Mouse (Mus musculus): Measurements from ENCODE around the gene Grb7. TPM values are rescaled to one million over a fixed set of nuclear protein-coding genes. Genes with fewer than 3 reads are reported as not detected.

Grb7 gene
- total RNA-seq, 2 experiments from 2014 or later, result 0.16 TPM; not detected in 1

DNA sequence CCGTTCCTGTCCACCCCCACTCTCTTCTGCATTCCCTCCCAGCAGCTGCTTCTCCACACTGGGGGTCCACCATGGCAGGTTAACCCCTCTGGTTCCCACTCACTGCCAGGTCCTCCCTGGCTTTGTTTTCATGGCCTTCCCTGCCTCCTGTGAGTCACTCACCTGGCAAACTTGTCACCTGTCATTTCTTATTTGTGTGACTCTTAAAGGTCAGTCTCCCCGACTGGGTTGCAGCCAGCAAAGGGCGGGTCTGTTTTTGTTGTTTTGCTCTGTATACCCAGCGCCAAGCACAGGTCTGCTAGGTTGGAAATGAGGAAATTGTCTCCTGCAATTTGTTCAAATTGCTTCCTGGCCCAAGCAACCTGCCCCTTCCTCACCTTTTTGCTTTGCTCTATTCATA lies 515 bp upstream of the Grb7 start:
- DNase-seq, result no peak

DNA sequence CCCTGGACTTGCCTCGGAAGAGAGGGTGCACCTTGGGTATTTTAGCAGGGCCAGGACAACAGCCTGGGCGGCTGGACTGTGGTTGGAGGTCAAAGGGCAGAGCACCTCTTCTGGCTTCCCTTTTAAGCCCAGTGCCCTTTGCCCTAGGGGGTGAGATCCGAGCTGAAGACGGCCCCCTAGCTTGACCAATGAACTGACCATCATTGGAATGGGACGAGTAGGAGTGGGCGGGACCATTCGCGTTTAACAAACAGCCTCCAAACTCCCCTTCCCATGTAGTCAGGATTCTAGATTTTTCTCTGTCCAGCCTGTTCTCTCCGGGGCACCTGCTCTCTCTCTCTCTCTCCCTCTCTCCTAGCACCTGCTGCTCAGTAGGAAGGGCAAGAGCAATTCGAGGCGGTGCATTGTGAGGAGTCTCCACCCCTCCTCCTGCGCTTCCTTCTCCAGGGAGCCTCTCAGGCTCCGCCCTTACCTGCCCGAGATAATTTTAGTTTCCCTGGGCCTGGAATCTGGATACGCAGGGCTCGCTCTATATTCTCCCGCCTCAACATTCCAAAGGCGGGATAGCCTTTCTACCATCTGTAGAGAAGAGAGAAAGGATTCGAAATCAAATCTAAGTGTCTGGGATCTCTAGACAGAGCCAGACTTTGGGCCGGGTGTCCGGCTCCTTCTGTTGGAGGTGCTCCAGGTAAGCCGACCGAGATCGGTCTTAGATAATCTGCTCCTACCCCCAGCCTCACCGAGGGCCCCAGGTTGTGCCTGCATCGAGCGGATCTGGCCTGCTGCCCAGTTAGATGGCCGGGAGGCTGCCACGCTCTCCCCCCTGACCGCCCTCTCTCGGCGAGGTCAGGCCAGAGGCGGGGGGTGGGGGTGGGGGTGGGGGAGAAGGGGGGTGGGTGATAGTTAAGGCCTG lies 624 bp downstream of the Grb7 start:
- no peak for DNase-seq

DNA sequence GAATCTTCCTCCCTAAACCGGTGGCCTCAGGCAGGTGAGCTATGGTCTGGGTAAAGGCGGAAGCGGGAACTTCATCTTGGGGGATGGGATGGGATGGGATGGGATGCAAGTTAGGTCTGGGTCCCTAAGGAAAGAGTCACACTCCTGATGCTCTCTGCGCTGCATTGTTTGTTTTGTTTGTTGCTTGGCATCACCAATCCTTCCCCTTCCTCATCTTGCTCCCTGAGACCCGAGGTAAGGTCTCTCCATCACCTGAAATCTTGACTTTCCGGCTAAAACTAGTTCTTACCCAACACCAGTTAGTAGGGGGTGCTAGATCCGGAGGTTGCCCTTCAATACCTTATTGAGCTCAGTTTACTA lies 1.3 kb downstream of the Grb7 start:
- DNase-seq, result no peak

DNA sequence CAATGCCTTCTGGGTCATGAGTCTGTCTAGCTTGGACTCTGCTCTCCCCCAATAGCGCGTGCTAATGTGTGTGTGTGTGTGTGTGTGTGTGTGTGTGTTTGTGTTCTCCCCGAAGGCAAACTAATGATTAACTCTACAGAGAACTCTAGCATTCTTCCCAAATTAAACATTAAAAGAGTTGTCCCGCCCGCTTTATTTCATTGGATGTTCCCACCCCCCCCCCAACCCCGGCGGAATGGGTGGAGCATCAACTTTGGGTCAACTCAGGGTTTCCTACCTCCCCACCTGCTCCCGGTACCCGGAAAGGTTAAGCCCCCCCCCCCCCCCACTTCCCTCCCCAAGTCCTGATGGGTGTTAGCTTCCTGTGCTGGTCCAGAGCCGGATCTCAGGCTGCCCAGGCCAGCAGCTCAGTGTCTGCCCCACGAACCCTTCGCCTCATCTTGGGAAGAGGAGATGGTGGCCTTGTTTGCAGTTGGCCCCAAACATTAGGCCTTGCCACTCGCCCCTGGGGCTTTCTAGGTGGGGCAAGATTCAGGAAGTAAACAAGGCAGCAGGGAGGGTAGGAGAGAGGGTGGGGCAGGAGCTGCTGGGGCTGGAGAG lies 2.1 kb downstream of the Grb7 start:
- DNase-seq, result no peak

DNA sequence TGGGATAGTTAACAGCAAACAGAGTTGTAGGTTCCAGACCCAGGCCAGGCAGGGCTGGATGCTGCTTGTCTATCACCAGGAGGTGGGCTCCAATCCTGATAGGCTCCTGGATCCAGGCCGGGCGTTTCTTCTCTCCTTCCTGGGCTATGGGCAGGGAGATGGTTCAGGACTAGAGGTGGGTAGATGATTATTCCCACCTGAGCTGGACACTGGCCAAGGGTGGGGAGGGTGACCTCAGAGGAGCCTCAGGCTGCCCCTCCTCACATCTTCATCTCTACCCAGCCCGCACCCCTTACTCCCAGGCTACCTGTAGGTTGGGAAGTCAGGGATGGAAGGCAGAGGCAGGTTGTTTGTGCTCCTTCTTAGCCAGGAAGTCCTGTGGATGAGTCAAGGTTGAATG lies 3.2 kb downstream of the Grb7 start:
- DNase-seq, result no peak

DNA sequence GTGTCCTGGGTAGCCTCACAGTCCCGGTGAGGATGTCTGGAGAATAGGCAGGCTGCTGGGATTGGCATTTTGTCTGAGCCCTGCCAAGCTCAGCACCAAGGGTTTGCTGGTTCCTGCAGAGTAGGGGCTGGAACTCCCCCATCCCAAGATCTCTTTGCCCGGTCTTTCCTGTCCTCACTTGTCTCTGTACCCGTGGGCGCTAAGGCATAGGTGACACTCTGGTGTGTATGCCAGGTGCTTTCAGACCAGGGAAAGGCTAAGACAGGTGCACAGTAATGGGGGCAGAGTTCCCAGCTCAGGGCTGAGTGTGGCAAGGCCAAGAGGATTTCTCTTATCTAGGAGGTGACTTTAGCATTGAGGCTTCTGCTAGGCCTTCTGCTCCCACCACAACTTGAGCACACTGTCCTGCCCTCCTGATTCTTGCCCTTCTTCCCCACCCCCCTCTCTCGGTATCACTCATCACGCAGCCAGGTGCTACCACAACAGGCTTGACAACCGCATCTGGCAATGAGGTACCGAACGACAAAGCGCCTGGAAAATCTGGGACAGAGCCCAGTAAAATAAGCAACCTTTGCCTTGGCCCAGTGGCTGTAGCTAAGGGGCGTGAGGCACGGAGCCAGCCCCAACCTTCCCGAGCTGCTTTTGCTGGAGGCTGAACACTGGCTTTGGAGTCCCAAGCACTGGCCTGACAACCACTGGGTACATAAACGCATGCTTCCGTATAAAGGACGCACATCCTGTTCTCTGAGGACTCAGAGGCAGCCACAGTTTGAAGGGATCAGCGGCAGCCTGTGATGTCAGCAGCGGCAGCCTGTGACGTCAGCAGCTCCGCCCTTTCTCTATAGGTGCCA lies 4.0 kb downstream of the Grb7 start:
- DNase-seq, result no peak

DNA sequence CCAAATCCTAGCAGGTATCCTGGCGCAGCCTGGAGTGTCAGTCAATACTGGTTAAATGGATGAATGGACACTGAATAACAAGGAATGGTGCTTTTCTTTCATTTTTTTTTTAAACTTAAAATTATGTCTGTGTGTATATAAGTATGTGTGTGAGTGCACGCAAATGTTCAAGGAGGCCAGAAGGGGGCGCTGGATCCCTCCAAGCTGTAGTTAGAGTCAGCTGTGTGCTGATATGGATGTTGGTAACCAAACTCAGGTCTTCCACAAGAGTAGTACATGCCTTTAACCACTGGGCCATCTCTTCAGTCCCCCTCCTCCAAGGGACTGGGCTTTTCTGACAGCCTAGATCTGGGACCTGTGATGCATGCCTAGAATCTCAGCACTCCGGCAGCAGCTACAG lies 9.3 kb downstream of the Grb7 start:
- DNase-seq, result no peak

DNA sequence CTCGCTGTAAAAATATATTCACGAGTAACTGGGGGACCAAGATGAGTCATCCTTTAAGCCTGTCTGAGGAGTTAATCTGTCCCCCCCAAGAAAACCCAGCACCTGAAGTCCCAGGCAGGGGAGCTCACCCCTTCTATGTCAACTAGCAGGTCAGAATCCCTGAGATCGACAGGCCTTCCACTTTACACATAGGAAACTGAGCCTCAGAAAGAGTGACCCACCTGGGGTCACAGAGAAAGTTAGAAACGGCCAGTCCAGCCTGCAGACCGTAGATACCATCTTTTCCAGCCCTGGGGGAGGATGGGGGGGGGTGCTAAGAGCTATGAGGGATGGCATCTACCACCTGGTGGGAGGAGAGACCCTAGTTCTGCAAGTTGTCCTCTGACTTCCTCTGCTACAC lies 10.4 kb downstream of the Grb7 start:
- DNase-seq, result no peak

DNA sequence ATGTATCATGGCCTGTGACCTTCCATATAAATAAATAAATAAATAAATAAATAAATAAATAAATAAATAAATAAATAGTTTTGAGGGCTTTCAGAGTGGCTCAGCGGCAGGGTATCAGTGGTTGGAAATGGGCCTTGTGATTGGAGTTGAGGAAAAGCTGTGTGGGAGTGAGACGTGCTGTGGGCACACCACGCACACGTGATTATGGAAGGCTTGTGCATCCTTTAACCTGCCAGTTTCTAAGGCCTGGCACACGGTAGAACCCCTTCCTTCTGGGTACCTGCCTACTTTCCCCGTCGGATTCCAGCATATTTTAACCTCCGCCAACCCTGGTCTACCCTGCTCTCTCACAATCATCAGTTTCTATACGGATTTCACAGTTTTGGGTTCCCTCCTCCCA lies 10.8 kb downstream of the Grb7 start:
- DNase-seq, result no peak

DNA sequence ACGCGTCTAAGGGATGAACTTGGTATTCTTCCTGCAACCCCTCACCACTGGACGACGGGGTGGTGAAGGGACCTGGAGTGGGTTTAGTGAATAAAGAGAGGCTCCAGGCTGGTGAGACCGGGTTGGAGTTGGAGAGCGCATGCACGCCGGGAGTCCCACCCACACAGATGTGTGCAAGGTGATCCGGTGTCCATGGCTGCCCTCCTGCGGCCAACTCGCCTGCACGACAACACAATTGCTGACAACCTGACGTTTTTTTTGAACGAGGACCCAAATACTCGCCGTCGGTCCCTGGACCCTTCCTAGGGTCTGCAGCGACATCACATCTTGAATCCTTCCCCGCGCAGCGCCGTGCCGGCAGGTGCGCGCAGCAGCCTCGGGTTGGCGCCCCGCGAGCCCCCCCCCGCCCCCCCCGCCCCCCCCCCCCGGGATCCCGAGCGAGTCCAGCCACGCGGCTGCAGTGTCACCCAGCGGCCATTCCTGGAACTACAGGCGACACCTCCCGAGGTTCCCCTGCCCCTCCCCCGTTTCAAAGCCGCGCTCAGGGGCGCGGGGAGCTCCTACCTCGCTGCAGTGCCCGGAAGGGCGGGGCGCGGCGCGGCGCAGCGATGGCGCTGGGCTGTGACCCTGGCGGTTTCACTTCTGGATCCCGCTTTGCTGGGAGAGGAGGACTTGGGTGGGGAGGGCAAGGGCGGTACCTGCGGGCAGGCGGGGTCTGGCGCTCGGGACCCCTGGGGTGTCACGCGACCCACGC lies 11.3 kb downstream of the Grb7 start:
- DNase-seq, result peak; percentile 64

DNA sequence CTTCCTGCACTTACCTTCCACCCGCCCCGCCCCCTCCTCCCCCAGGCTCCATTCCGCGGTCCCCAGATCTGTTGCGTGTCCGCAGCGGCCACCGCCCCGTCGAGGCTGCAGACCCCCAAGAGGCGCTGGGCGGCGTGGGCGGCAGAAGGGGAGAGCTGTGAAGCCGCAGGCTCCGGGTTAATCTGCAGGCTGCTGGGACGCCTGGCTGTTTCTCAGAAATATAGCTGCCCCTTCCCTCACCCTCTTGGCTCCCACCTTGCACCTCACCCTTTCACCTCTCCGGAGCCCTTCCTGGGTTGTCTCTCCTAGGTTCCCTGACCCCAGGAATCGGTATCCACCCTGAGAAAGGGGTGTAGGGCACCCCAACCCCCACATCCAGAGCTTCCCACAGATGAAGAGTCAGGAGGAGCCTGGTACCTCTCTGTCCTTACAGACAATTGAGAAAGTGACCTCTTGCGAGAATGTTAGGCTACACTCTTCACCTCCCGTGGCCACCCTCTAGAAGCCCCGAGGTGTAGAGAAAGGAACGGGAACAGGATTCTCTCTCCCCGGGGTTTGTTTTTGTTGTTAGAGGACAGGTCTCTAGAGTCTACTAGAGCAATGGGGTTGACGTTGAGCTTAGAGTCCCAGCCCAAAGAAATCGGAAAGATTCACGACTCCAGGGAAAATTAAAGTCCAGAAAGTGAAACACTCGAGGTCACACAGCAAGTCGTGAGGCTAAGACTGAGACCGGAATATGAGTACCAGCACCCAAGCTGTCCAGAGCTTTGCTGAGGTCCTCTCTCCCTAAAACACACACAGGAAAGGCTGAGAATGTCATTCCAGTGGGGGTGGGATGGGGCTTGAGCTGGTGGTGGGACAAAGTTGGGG lies 12.2 kb downstream of the Grb7 start:
- no peak for DNase-seq

DNA sequence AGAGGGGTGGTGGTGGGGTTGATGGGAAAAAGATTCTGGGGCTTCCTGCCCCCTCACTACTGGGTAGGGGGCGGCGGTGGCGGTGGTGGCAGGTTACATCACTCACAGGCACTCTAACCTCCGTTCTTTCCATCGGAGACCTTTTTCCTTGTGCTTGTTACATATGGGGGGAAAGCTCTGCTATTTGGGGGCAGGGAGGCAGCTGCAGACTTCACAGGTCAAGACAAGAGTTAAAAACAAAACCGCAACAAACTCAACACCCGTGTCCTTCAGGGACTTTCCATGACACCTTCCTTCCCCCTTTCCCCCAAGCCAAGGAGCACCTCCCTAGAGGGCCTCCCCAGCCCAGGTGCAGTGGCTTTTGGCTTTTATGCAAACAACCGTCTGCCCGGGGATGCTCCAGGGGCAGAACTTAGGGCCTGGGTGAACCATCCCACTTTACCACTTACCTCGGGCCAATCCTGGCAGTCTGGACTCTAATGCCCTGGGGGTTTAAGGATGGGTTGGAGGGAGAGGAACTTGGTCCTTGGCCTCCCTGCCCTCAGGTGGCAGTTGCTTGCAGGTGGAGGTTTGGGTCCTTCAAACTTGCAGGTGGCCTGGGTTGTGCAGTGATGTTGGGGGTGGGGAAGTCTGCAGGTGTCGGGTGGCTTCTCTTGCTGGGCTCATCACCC lies 13.0 kb downstream of the Grb7 start:
- no peak for DNase-seq

DNA sequence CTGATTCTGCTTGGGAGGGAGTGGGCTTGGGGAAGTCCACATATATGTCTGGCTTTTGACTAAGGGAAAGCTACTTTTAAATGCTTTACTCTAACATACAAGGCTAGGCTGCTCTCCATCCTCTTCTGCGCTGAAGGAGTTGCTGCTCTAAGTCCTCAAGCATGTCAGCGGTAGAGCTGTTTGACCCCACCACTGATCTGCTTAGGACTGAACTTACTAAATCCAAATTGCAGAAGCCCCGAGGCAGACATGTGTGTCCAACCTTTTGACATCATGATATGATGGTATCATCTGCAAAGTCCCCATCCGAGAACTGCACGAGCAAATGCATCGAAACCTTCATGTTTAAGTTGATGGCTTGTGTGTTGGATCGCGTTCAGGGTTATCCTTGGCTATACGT lies 13.7 kb downstream of the Grb7 start:
- DNase-seq, result no peak

DNA sequence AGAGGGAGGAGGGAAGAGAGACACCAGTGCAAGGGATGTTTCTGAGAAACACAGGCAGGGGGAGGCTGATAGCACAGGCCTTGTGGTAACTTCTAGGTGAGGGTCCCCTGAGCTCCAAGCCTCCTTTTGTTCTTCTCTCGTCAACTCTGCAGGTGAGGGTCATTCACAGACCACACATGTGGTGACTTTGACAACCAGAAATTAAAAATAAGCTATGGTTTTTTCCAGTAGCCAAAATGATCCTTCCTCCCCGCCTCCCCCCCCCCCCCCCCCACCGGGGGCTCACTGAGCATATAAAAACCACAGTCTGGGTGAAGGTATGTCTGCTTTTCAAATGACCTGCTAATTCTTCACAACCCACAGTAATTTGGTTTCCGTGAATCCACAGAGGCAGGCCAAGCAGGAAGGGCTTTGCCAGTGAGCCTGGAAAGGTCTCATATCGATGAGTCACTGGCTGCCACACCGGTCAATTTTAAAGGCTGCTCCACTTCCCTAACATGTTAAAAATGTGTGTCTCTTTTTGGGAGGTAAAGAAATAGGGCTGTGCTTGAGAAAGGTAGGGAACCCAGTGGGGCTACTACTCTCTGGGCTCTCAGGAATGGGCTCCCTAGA lies 15.0 kb downstream of the Grb7 start:
- DNase-seq, result no peak

DNA sequence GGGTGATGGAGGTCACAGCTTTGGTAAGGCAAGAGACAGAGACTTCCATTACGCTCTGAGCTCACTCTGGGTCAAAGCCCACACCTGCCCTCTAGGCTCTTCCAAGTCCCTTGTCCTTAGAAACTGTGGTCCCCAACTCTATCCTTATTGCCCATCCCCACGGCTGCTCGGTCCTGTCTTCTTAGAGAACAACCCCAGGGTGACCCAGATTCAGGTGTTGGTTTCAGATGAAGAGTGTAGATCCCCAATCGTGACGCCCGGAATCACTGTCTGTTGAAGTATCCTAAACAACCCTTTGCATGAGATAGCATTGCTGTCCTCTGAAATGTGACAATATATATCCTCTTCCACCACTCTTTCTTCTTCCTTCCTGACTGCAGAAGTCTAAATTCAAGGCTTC lies 16.1 kb downstream of the Grb7 start:
- no peak for DNase-seq

DNA sequence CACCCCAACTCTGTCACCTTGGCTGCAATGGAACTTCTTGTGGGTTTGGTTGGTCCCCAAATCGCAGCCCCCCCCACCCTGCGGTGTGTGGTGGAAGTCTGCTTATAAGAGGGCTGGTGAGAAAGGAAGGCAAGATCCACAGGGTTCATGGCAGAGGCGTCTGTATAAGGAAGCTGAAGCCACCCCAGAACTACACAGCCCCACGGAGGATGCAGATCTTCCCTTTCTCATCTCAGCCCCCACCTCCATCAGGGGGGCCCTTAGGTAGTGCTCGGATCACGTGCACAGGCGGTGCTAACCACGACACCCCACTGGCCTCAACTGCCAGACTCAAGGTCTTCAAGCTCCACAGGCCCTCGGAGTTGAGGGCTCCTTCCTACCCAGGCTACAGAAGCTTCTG lies 17.7 kb downstream of the Grb7 start:
- no peak for DNase-seq

DNA sequence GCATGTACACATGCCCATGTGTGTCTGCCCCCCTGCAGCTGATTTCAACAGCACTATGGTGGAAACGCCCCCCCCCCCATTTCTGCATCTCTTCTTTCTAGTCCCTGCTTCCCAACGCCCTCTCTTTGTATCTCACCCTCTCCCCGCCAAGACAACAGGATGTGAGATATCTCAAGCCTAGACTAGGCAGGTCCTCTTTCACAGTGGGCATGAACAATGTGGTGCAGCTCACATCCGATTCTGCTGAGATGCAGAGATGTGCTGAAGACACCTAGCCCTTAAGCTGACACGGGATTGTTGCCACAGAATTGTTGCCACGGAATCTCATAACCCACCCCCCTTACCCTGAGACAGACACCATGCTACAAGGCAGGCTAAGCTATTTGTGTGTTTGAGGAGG lies 18.3 kb downstream of the Grb7 start:
- no peak for DNase-seq

DNA sequence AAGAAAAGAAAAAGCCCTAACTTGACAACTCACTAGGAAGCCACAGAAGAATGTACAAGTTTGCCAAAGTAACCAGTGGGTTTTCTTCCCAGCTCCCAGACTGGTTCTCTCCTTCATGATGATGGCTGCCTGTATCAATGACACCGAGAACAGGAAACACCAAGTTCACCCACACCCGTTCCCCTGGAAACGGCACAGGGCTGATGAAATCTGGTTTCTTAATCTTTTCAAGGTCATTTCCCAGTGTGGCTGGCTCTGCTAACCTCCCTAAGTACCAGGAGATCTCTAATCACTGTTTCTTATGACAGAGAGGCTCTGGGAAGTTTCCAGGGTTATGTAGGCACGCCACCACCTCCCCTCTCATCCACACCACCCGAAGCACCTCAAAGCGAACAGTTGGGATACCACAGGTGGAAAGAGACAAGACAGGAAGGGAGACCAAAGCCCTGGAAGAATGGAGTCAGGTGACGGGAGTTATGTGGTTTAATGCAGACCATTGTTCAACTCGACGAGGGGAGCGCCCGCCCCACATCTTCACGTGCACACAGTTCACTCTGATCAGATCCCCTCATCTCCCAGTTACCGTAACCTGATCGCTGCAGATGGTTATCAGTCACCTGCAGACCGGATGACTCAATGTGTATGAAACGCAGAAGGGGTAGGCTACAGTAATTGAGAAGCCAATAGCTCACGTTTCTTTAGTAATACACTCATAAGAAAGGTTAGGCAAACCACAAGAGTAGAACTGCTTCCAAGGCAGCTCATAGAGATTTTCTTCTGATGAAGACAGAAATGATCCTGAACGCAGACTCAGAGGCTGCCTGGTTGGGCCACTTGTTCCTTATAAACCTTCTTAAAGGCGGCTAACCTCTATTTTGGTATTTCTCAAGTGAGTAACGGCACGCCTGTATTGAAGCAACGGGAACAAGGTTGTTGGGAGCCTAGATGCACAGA lies 23.8 kb downstream of the Grb7 start:
- no peak for DNase-seq

DNA sequence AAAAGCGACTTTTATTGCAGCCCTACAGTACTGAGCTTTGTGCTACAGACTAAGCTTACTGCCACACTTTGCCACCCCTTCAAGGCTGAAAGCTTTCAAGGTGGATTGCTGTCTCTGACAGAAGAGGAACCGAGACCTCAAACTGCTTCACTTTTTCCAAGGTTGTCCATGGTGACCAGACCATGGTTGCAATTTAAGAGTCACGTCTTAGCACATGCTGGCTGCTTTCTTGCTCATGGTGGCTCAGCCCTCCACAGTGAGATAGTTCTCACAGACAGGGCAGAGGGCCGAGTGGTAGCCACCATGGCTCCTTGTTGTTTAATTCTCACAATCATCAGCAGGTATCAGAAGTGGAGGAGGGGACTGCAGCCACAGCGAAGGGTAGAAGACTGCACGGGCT lies 24.6 kb downstream of the Grb7 start:
- DNase-seq, result no peak
